Mouse (Mus musculus) limb, embryonic 10.5 days (tissue): ENCODE measurements around the gene Ubac2. TPM values are rescaled to one million over a fixed set of nuclear protein-coding genes. Genes with fewer than 3 reads are reported as not detected.

Source experiments
- DNase-seq: peaks from one replicate; pipeline ENCODE4 v3.0.0-alpha.2; 2017; ENCODE audit warnings: low spot score
- H3K27ac ChIP-seq: fragments of 300-500 bp; sonication (generic); 2 replicates; pipeline ENCODE4 v1.5.1; 2016; ENCODE audit warnings: mild to moderate bottlenecking
- H3K27me3 ChIP-seq: fragments of 300-500 bp; sonication (generic); 2 replicates; pipeline ENCODE4 v1.6.1; 2016; ENCODE audit warnings: low read depth, mild to moderate bottlenecking; ENCODE audit not compliant: poor library complexity, severe bottlenecking
- H3K36me3 ChIP-seq: fragments of 300-500 bp; sonication (generic); 2 replicates; pipeline ENCODE4 v1.6.1; 2016; ENCODE audit warnings: mild to moderate bottlenecking, moderate library complexity
- H3K4me1 ChIP-seq: fragments of 300-500 bp; sonication (generic); 2 replicates; pipeline ENCODE4 v1.6.1; 2016
- H3K4me3 ChIP-seq: fragments of 300-500 bp; sonication (generic); 2 replicates; pipeline ENCODE4 v1.5.1; 2016; ENCODE audit warnings: mild to moderate bottlenecking, moderate library complexity
- H3K9me3 ChIP-seq: fragments of 300-500 bp; sonication (generic); replicated peaks from 2 replicates; pipeline ENCODE4 v1.6.1; 2016; ENCODE audit warnings: mild to moderate bottlenecking
- WGBS: fragments of 180-500 bp; shearing (Covaris S2); methylation state at CpG from one replicate; pipeline ENCODE4 v1.1.7; 2016; 5-methylcytosine and 5-hydroxymethylcytosine counted together
- polyA plus RNA-seq: library from polyadenylated mRNA; unstranded; fragments of >200 nt; fragmentation: Nextera tagmentation; extraction: Ambion mirVana; gene quantifications from 2 replicates; pipeline ENCODE4 v1.2.1, GENCODE M21; 2016

The Ubac2 gene
- polyA plus RNA-seq, 1 experiment from 2014 or later: 73.4 TPM

GRCm38 (mm10) chr14:121897773-121898172 lies 19.4 kb downstream of the Ubac2 start:
- WGBS: 86% methylated on average over 2 of the region's 2 CpGs
- Histone ChIP-seq H3K4me3 (no peak overlapping the region), H3K27me3 (no peaks in the 10 kb centered on the region), H3K27ac (no peak overlapping the region), H3K4me1 (0 out of 2 replicates have a peak, but pooled peaks cover 3% of the 10 kb centered on the region), H3K36me3 (peaks cover 8% of the 10 kb centered on the region), H3K9me3 (no peaks in the 10 kb centered on the region)
- DNase-seq: no peak

- H3K4me1 ChIP-seq: 0 out of 2 replicates have a peak, but pooled peaks cover 3% of the 10 kb centered on the region
- no peaks in the 10 kb centered on the region for H3K27me3 ChIP-seq
- H3K9me3 ChIP-seq: no peaks in the 10 kb centered on the region
- 91% methylated on average over 11 of the region's 11 CpGs for WGBS
- H3K27ac ChIP-seq: no peak overlapping the region
- peaks cover 8% of the 10 kb centered on the region for H3K36me3 ChIP-seq
- no peak overlapping the region for H3K4me3 ChIP-seq
- DNase-seq: no peak
These were observed 20.1 kb downstream of the Ubac2 start for GRCm38 (mm10) chr14:121898509-121898908.

DNA sequence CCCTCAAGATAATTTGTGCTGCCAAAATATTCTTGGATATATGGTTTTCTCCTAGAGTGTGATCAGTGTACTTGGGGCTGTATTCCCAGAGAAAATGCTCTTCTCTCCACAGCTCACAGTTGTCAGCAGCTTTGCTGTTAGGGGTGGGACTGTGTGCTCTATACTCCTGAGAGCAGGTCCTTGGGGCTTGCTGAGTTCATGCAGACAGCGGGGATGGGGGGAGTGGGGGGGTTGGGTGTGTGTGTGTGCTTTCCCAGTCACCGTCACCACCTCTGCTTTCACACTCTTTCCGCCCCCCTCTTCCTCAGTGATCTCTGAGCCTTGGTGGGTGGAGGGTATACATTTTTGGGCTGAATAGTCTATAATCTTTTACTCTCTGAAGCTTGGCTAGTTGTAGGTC lies 20.7 kb downstream of the Ubac2 start:
- 80% methylated on average over 3 of the region's 3 CpGs for WGBS
- no peak for DNase-seq
- H3K4me1 ChIP-seq: 0 out of 2 replicates have a peak, but pooled peaks cover 3% of the 10 kb centered on the region
- no peaks in the 10 kb centered on the region for H3K27me3 ChIP-seq
- H3K4me3 ChIP-seq: no peak overlapping the region
- H3K36me3 ChIP-seq: peaks cover 8% of the 10 kb centered on the region
- H3K9me3 ChIP-seq: no peaks in the 10 kb centered on the region
- H3K27ac ChIP-seq: no peak overlapping the region

DNA sequence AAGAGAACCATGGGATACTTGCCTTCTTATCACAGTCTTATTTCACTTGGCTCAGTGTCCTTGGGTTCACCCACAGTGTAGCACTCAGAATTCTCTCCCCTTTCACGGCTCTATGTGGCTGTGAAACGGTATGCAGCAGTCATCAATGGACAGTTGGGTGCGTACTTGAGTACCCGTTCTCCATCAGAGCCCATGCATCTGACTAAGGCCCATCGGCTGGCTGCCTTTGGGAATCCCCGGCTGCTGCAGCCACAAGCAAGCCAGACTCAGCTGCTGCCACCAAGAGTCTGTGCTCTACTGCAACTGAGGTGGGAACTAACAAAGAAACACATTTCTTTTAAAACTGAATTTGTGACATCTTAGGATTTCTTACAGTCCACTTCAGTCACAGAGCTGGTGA lies 23.1 kb downstream of the Ubac2 start:
- WGBS: 94% methylated on average over 6 of the region's 6 CpGs

GRCm38 (mm10) chr14:121903381-121903876 lies 25.0 kb downstream of the Ubac2 start:
- Histone ChIP-seq H3K27ac (no peak overlapping the region), H3K36me3 (peaks cover 29% of the 10 kb centered on the region), H3K27me3 (no peaks in the 10 kb centered on the region), H3K4me1 (peaks cover 6% of the 10 kb centered on the region), H3K9me3 (no peaks in the 10 kb centered on the region), H3K4me3 (no peak overlapping the region)
- 98% methylated on average over 7 of the region's 7 CpGs for WGBS
- no peak for DNase-seq

More for the DNA sequence above, 23.1 kb downstream of the Ubac2 start:
- no peak for DNase-seq
- Histone ChIP-seq H3K27ac (no peak overlapping the region), H3K4me3 (no peak overlapping the region), H3K9me3 (no peaks in the 10 kb centered on the region), H3K36me3 (peaks cover 16% of the 10 kb centered on the region), H3K27me3 (no peaks in the 10 kb centered on the region), H3K4me1 (peaks cover 6% of the 10 kb centered on the region)

GRCm38 (mm10) chr14:121904754-121905153 lies 26.3 kb downstream of the Ubac2 start:
- DNase-seq: no peak
- 22% methylated on average over 3 of the region's 3 CpGs for WGBS

GRCm38 (mm10) chr14:121906341-121906991 lies 28.0 kb downstream of the Ubac2 start:
- Histone ChIP-seq H3K4me1 (peaks cover 6% of the 10 kb centered on the region), H3K27me3 (no peaks in the 10 kb centered on the region), H3K27ac (no peak overlapping the region), H3K9me3 (no peaks in the 10 kb centered on the region), H3K36me3 (peaks cover 56% of the 10 kb centered on the region), H3K4me3 (no peak overlapping the region)
- WGBS: 79% methylated on average over 8 of the region's 8 CpGs
- no peak for DNase-seq

More at GRCm38 (mm10) chr14:121904754-121905153, 26.3 kb downstream of the Ubac2 start:
- Histone ChIP-seq H3K4me3 (no peak overlapping the region), H3K27ac (no peak overlapping the region), H3K4me1 (peaks cover 6% of the 10 kb centered on the region), H3K9me3 (no peaks in the 10 kb centered on the region), H3K27me3 (no peaks in the 10 kb centered on the region), H3K36me3 (peaks cover 41% of the 10 kb centered on the region)

GRCm38 (mm10) chr14:121906992-121907681 lies 28.7 kb downstream of the Ubac2 start:
- Histone ChIP-seq H3K4me1 (peaks cover 6% of the 10 kb centered on the region), H3K36me3 (peaks cover 56% of the 10 kb centered on the region), H3K9me3 (no peaks in the 10 kb centered on the region), H3K4me3 (no peak overlapping the region), H3K27ac (no peak overlapping the region), H3K27me3 (no peaks in the 10 kb centered on the region)
- WGBS: 94% methylated on average over 11 of the region's 11 CpGs
- no peak for DNase-seq

- Histone ChIP-seq H3K4me1 (peaks cover under 1% of the 10 kb centered on the region; the same call in 1 of the 2 replicates), H3K36me3 (peaks cover 69% of the 10 kb centered on the region), H3K4me3 (no peak overlapping the region), H3K27ac (no peak overlapping the region), H3K27me3 (no peaks in the 10 kb centered on the region), H3K9me3 (no peaks in the 10 kb centered on the region)
- DNase-seq: no peak
- WGBS: 91% methylated on average over 6 of the region's 6 CpGs
These were observed 31.4 kb downstream of the Ubac2 start for GRCm38 (mm10) chr14:121909868-121910267.

GRCm38 (mm10) chr14:121912501-121912900 lies 34.1 kb downstream of the Ubac2 start:
- H3K27me3 ChIP-seq: no peaks in the 10 kb centered on the region
- WGBS: 96% methylated on average over 7 of the region's 7 CpGs
- DNase-seq: no peak
- no peak overlapping the region for H3K4me3 ChIP-seq
- peaks cover 71% of the 10 kb centered on the region for H3K36me3 ChIP-seq
- no peak overlapping the region for H3K27ac ChIP-seq
- no peaks in the 10 kb centered on the region for H3K4me1 ChIP-seq
- no peaks in the 10 kb centered on the region for H3K9me3 ChIP-seq

DNA sequence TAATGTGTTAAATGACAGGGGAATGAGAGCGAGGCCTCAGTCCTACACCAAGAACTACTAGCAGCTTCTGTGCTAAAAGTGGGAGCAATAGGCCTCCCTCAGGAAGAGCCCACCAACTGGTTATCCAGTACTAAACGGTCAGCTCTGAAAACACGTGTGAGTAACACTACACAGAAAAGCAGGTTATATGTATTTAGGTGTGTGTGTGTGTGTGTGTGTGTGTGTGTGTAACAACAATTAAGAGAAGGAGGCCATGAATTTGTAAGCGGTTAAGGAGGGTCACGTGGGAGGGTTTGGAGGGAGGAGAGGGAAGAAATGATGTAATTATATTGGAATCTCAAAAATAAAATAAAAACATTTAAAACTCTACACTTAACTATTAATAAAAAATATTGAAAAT lies 36.7 kb downstream of the Ubac2 start:
- H3K9me3 ChIP-seq: no peaks in the 10 kb centered on the region
- H3K36me3 ChIP-seq: peaks cover 52% of the 10 kb centered on the region
- no peak for DNase-seq
- H3K4me3 ChIP-seq: no peak overlapping the region
- H3K27me3 ChIP-seq: no peaks in the 10 kb centered on the region
- no peaks in the 10 kb centered on the region for H3K4me1 ChIP-seq
- 93% methylated on average over 5 of the region's 5 CpGs for WGBS
- no peak overlapping the region for H3K27ac ChIP-seq

DNA sequence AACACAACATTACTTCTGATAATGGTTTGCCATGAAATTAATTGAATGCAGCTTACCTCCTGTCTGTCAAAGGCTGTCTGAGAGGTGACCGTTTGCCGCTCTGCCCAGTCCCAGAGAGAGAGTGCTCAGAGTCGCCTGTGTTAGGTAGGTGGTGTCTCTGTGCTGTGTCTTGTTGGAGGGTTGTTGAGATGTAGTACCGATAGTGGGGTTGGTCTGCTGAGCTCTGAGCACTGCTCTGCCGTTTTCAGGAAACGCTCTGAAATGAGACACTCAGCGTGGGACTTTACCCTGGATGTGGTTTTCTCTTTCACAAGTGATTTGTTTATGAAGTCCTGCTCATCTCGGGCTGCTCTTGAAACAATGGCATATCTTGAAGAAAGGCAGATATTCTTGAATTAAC lies 37.2 kb downstream of the Ubac2 start, which contains the start of gene Gpr18:
Gene Gpr18 (minus strand): TSS at position 161 of the 400 bp plus-strand sequence.
- Histone ChIP-seq H3K27me3 (no peaks in the 10 kb centered on the region), H3K36me3 (peaks cover 52% of the 10 kb centered on the region), H3K4me3 (no peak within 1 kb of the TSS), H3K9me3 (no peaks in the 10 kb centered on the region), H3K4me1 (no peaks in the 10 kb centered on the region), H3K27ac (no peak within 1 kb of the TSS)
- no peak for DNase-seq
- 82% methylated on average over 8 of the region's 8 CpGs for WGBS
